Mouse (Mus musculus) lung, embryonic 15.5 days (tissue): ENCODE measurements at regions not wholly inside any gene's neighbourhood (a gene's known extent, or its start where the extent isn't known, plus 50 kb on each side); places are given as distances from the start of the nearest gene placed in this dataset.

Experiments
- ATAC-seq: fragments of 200-750 bp; cut with Nextera tagmentation; 2 replicates; pipeline ENCODE4 v1.8.0; 2017; ENCODE audit warnings: moderate number of reproducible peaks, borderline replicate concordance; ENCODE audit not compliant: low FRiP score, low TSS enrichment; ENCODE audit errors: extremely low read depth
- H3K27ac ChIP-seq: fragments of 300-500 bp; sonication (generic); 2 replicates; pipeline ENCODE4 v1.5.1; 2015; ENCODE audit warnings: moderate library complexity, mild to moderate bottlenecking, inconsistent platforms
- H3K27me3 ChIP-seq: fragments of 300-500 bp; sonication (generic); 2 replicates; pipeline ENCODE4 v1.6.1; 2015; ENCODE audit warnings: inconsistent platforms
- H3K36me3 ChIP-seq: fragments of 300-500 bp; sonication (generic); 2 replicates; pipeline ENCODE4 v1.6.1; 2015; ENCODE audit warnings: inconsistent platforms
- H3K4me1 ChIP-seq: fragments of 300-500 bp; sonication (generic); 2 replicates; pipeline ENCODE4 v1.6.1; 2015; ENCODE audit warnings: inconsistent platforms
- H3K4me2 ChIP-seq: fragments of 300-500 bp; sonication (generic); 2 replicates; pipeline ENCODE4 v1.6.1; 2015; ENCODE audit warnings: inconsistent platforms, mild to moderate bottlenecking, moderate library complexity
- H3K4me3 ChIP-seq: fragments of 300-500 bp; sonication (generic); 2 replicates; pipeline ENCODE4 v1.5.1; 2015; ENCODE audit warnings: mild to moderate bottlenecking, inconsistent platforms
- H3K9ac ChIP-seq: fragments of 300-500 bp; sonication (generic); 2 replicates; pipeline ENCODE4 v1.6.1; 2015; ENCODE audit warnings: inconsistent platforms
- H3K9me3 ChIP-seq: fragments of 300-500 bp; sonication (generic); 2 replicates; pipeline ENCODE4 v1.6.1; 2016; ENCODE audit warnings: inconsistent platforms
- WGBS: fragments of 180-500 bp; shearing (Covaris S2); methylation state at CpG from one replicate; pipeline ENCODE4 v1.1.7; 2015; 5-methylcytosine and 5-hydroxymethylcytosine counted together

DNA sequence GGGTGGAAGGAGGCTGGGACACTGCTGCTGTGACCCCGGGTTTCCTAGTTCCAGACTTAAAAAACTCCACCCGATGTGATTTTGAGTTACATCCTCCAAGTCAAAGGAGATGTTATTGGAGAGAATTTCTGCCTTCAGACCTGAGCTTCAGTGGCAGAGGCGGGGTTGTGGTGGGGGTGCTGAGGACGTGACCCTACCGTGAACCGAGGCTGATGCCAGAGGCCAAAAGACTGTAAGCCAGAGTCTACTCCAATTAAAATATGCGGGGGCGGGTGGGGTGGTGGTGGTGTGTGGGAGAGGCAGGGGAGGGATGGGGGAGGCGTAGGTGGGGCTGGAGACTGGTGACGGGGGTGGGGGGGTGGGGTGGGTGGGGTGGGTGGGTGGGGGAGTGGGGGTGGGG is 145.1 kb upstream of the Zfp64 start:
- ATAC-seq, result no peak
- WGBS, result 85% methylated on average over 7 of the region's 10 CpGs
- no peak overlapping the region for H3K4me2 ChIP-seq
- no peak overlapping the region for H3K4me3 ChIP-seq
- H3K9ac ChIP-seq, result no peak overlapping the region
- H3K4me1 ChIP-seq, result no peaks in the 10 kb centered on the region
- no peaks in the 10 kb centered on the region for H3K27me3 ChIP-seq
- no peaks in the 10 kb centered on the region for H3K36me3 ChIP-seq
- H3K9me3 ChIP-seq, result 0 out of 2 replicates have a peak, but pooled peaks cover 4% of the 10 kb centered on the region
- H3K27ac ChIP-seq, result no peak overlapping the region

DNA sequence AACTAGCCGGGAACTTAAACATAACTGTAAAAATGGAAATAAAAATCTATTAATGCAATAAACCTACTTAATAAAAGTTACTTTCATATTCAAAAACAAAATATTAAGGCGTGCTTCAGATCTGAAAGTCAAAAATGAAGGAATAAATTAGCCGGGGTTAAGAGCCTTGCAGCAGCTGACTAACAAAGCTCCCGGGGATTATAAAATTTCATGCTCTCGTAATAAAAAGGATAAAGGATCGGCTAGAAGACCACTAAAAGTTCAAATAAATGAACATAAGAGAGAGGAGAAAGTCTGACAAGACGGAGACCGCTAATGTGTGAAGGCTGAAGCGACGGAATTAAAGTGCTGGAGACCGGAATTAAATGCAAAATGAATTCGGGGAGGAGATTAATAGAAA is 144.3 kb upstream of the Zfp64 start:
- no peak overlapping the region for H3K4me3 ChIP-seq
- H3K9ac ChIP-seq, result no peak overlapping the region
- no peaks in the 10 kb centered on the region for H3K36me3 ChIP-seq
- 89% methylated on average over 12 of the region's 12 CpGs for WGBS
- H3K9me3 ChIP-seq, result 0 out of 2 replicates have a peak, but pooled peaks cover 4% of the 10 kb centered on the region
- no peaks in the 10 kb centered on the region for H3K27me3 ChIP-seq
- H3K27ac ChIP-seq, result no peak overlapping the region
- H3K4me2 ChIP-seq, result no peak overlapping the region
- ATAC-seq, result no peak
- H3K4me1 ChIP-seq, result no peaks in the 10 kb centered on the region

- Histone ChIP-seq H3K4me2 (no peak overlapping the region), H3K9me3 (0 out of 2 replicates have a peak, but pooled peaks cover 4% of the 10 kb centered on the region), H3K9ac (no peak overlapping the region), H3K27me3 (no peaks in the 10 kb centered on the region), H3K4me1 (no peaks in the 10 kb centered on the region), H3K4me3 (no peak overlapping the region), H3K27ac (no peak overlapping the region), H3K36me3 (no peaks in the 10 kb centered on the region)
- ATAC-seq, result no peak
- WGBS, result 75% methylated on average over 6 of the region's 6 CpGs
Observed at GRCm38 (mm10) chr2:169098591-169098990, 143.2 kb upstream of the Zfp64 start.

DNA sequence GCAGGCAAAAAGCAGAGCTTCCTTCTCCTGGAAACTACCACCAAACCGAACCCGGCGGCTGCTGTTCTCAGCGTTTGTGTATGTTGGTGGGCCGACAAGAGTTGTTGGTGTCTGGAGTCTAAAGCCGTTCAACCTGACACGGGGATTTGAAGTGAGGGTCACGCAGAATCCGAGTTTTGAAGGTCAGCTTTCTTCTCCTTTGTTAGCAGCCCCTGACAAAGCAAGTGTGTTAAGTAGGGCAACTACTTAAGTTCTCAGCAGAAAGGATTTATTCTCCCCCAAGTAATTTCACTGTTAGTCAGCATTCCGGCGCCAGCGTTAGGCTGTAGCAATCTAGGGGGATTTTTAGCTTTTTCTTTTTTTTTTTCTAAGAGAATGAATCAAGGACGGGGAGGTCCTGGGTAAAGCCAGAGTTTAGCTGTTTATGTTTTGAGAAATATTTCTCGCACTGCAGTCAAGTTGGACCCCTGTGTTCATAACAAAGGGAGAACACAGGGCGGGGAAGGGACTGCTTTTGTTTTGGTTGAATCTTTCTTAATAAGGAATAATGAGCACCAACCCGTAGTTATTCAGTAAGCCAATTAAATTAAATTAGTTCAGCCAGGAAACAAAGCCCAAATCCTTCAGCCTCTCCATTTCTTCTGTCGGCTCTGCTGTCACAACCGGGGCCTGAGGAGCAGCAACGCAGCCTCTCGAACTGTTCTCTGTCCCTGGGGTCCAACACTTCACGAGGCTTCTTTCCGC is 138.8 kb upstream of the Zfp64 start:
- no peak for ATAC-seq
- Histone ChIP-seq H3K36me3 (no peaks in the 10 kb centered on the region), H3K9me3 (0 out of 2 replicates have a peak, but pooled peaks cover 4% of the 10 kb centered on the region), H3K4me3 (no peak overlapping the region), H3K4me1 (no peaks in the 10 kb centered on the region), H3K27ac (no peak overlapping the region), H3K27me3 (no peaks in the 10 kb centered on the region), H3K4me2 (no peak overlapping the region), H3K9ac (no peak overlapping the region)
- 71% methylated on average over 22 of the region's 22 CpGs for WGBS

DNA sequence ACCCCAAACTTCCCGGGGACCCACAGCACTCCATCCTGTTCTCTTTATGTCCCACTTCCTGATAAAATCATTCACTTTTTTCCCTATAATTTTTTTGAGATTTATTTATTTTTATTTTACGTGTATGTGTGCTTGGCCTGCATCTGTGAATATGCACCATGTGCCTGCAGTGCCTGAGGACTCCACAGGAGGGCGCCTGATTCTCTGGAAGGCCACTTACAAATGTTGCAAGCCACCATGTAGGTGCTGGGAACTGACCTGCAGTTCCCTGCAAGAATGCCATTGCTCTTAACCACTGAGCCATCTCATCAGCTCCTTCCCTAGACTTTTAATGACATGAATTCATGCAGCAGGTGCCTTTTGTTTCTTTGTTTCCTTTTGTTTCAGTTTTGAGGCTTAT is 134.9 kb upstream of the Zfp64 start:
- Histone ChIP-seq H3K4me2 (no peak overlapping the region), H3K27me3 (no peaks in the 10 kb centered on the region), H3K4me3 (no peak overlapping the region), H3K36me3 (no peaks in the 10 kb centered on the region), H3K9me3 (0 out of 2 replicates have a peak, but pooled peaks cover 4% of the 10 kb centered on the region), H3K4me1 (no peaks in the 10 kb centered on the region), H3K9ac (no peak overlapping the region), H3K27ac (no peak overlapping the region)
- 76% methylated on average over 3 of the region's 3 CpGs for WGBS
- ATAC-seq, result no peak

GRCm38 (mm10) chr2:169088870-169089484 is 133.6 kb upstream of the Zfp64 start:
- H3K9me3 ChIP-seq, result 0 out of 2 replicates have a peak, but pooled peaks cover 4% of the 10 kb centered on the region
- H3K4me1 ChIP-seq, result no peaks in the 10 kb centered on the region
- H3K27me3 ChIP-seq, result no peaks in the 10 kb centered on the region
- no peak overlapping the region for H3K9ac ChIP-seq
- H3K27ac ChIP-seq, result no peak overlapping the region
- ATAC-seq, result no peak
- 63% methylated on average over 16 of the region's 16 CpGs for WGBS
- H3K36me3 ChIP-seq, result no peaks in the 10 kb centered on the region
- no peak overlapping the region for H3K4me2 ChIP-seq
- H3K4me3 ChIP-seq, result no peak overlapping the region

DNA sequence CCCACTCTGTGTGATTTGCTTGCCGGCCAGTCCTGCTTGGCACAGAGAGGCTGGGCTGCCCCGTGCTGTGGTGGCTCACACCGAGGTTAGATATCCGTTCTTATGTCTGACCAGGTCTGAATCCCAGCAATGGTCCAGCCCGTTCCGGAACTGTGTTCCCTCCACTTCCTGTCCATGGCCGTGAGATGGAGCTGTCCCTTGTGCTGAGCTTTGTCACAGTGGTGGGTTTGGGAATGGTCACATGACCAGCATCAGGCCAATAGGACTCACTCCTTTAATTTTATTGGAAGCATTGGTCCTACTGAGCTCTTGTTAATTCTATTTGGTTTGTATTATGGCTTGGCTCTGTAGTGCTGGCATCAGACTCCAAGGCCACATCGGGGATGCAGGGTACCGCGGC is 132.9 kb upstream of the Zfp64 start:
- Histone ChIP-seq H3K9me3 (0 out of 2 replicates have a peak, but pooled peaks cover 4% of the 10 kb centered on the region), H3K9ac (no peak overlapping the region), H3K27ac (no peak overlapping the region), H3K27me3 (no peaks in the 10 kb centered on the region), H3K4me1 (no peaks in the 10 kb centered on the region), H3K36me3 (no peaks in the 10 kb centered on the region), H3K4me2 (no peak overlapping the region), H3K4me3 (no peak overlapping the region)
- no peak for ATAC-seq
- WGBS, result 74% methylated on average over 10 of the region's 10 CpGs

DNA sequence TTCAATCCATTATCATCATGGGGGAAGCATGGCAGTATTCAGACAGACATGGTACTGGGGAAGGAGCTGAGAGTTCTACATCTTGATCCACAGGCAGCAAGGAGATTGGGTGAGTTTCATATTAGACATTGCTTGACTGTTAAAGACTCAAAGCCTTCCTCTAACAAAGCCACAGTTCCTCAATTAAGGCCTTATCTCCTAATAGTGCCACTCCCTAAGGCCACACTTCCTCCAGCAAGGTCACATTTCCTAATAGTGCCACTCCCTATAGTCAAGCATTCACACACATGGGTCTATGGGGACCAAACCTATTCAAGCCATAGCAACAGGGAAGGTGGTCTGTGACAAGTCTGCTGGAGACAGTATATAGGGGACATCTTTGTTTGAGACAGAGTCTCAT is 115.9 kb upstream of the Zfp64 start:
- no peaks in the 10 kb centered on the region for H3K27me3 ChIP-seq
- no peak for ATAC-seq
- H3K4me3 ChIP-seq, result no peak overlapping the region
- H3K36me3 ChIP-seq, result no peaks in the 10 kb centered on the region
- H3K9me3 ChIP-seq, result no peaks in the 10 kb centered on the region
- H3K27ac ChIP-seq, result no peak overlapping the region
- H3K9ac ChIP-seq, result no peak overlapping the region
- no peaks in the 10 kb centered on the region for H3K4me1 ChIP-seq
- H3K4me2 ChIP-seq, result no peak overlapping the region

DNA sequence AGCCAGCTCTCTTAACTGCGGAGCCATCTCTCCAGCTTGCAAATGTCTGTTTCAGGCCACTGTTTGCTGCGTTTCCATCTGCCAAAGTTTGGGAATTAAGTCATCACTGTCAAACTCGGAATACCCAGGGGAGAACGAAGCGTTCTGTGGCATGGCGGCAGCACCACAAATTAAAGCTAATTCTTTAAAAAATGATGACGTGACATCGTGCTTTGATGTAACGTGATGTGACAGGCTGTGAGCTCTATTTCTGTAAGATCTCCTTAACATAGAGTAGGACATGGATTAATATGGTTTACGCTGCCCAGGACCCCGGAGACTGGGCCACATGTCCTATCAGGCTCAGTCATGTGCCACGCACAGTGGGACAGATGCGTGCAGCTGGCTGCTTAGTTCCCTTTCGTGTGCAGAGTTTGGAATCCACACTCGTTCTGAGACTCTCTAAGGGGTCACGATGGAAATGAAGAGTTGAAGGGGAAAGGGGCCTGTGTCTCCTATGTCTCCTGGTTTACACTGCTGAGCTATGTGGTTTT is 109.8 kb upstream of the Zfp64 start:
- Histone ChIP-seq H3K36me3 (no peaks in the 10 kb centered on the region), H3K4me3 (no peak overlapping the region), H3K4me2 (no peak overlapping the region), H3K27me3 (no peaks in the 10 kb centered on the region), H3K9ac (no peak overlapping the region), H3K4me1 (0 out of 2 replicates have a peak, but pooled peaks cover 3% of the 10 kb centered on the region), H3K9me3 (no peaks in the 10 kb centered on the region), H3K27ac (no peak overlapping the region)
- WGBS, result 73% methylated on average over 16 of the region's 16 CpGs
- ATAC-seq, result 0 out of 2 replicates have a peak, but pooled peaks have one; percentile 50

GRCm38 (mm10) chr2:169061520-169061919 is 106.1 kb upstream of the Zfp64 start:
- Histone ChIP-seq H3K9ac (no peak overlapping the region), H3K4me3 (no peak overlapping the region), H3K9me3 (no peaks in the 10 kb centered on the region), H3K36me3 (no peaks in the 10 kb centered on the region), H3K27ac (no peak overlapping the region), H3K4me1 (0 out of 2 replicates have a peak, but pooled peaks cover 3% of the 10 kb centered on the region), H3K27me3 (no peaks in the 10 kb centered on the region), H3K4me2 (peak overlapping the region; percentile 26; the same call in 1 of the 2 replicates)
- ATAC-seq, result 0 out of 2 replicates have a peak, but pooled peaks have one; percentile 6
- 3% methylated on average over 11 of the region's 11 CpGs for WGBS

GRCm38 (mm10) chr2:169060495-169060894 is 105.1 kb upstream of the Zfp64 start:
- H3K27me3 ChIP-seq, result no peaks in the 10 kb centered on the region
- no peak for ATAC-seq
- no peak overlapping the region for H3K4me3 ChIP-seq
- no peak overlapping the region for H3K4me2 ChIP-seq
- no peaks in the 10 kb centered on the region for H3K36me3 ChIP-seq
- 0 out of 2 replicates have a peak, but pooled peaks cover 3% of the 10 kb centered on the region for H3K4me1 ChIP-seq
- no peak overlapping the region for H3K9ac ChIP-seq
- no peak overlapping the region for H3K27ac ChIP-seq
- no peaks in the 10 kb centered on the region for H3K9me3 ChIP-seq
- 53% methylated on average over 13 of the region's 13 CpGs for WGBS

DNA sequence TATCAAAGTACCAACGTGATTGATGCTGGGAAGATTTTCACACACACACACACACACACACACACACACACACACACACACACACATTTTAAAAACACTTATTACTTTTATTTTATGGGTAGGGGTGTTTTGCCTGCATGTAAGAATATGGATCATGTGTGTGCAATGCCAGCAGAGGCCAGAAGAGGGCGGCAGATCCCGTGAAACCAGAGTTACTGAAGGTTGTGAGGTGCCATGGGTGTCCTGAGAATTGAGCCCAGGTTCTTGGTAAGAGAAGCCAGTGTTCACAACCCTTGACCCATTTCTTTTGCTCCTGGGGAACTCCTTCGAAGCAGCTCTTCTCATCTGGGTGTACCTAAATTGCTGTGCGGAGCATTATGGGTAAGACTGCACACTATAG is 102.4 kb upstream of the Zfp64 start:
- 0 out of 2 replicates have a peak, but pooled peaks cover 3% of the 10 kb centered on the region for H3K4me1 ChIP-seq
- H3K36me3 ChIP-seq, result no peaks in the 10 kb centered on the region
- 76% methylated on average over 5 of the region's 5 CpGs for WGBS
- H3K4me2 ChIP-seq, result no peak overlapping the region
- H3K27ac ChIP-seq, result no peak overlapping the region
- no peak overlapping the region for H3K4me3 ChIP-seq
- no peaks in the 10 kb centered on the region for H3K9me3 ChIP-seq
- no peaks in the 10 kb centered on the region for H3K27me3 ChIP-seq
- no peak overlapping the region for H3K9ac ChIP-seq
- no peak for ATAC-seq
